Mouse (Mus musculus): ENCODE data around the gene Ace2.

Ace2 gene

DNA sequence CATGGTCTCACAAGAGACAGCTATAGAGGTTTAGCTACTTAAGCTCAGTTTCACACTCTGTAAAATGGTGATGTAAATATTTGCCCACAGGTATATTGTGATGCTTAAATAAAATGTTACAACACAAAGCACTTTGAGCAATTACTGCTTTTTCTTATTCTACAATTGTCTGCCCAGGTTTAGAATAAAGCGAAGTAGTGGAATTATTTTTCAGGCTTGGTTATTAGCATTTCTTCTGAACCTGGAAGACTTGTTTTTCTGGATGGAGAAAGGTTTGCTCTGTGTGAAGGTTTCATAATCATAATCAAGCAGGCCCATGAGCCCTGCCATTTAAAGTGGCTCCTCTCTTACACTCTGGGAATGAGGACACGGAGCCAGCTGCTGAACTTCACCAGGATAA, at the start of gene Ace2:
Gene Ace2, plus strand, starts transcription at position 301 of the 400 bp plus-strand sequence.
- DNase-seq (ENCODE audit: low read depth, low spot score), result no peak
- no peaks in the 10 kb centered on the region for H3K27me3 ChIP-seq (ENCODE audit: control insufficient read depth, insufficient read depth, low read length, poor library complexity, severe bottlenecking)
- H3K36me3 ChIP-seq (ENCODE audit: control insufficient read depth, insufficient read depth, low read length, poor library complexity, severe bottlenecking), result no peaks in the 10 kb centered on the region

DNA sequence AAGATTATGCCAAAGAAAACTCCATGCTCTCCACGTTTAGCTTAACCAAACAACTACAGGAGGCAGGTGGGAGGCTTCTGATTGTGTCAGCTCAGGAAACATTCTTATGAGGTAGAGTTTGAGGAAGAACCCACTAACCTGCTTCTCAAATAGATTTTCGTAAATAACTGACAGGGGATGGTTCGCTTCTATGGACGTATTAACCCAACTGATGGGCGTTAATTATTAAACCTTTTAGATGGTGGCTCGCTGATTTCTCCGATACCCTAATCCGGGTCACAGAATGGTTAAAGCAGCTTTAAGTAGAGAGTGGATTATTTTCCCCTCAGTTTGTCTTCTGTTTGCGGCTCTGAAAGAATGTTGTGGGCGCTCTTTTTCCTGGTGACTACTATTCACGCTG, 49.2 kb upstream of the Ace2 start:
- Histone ChIP-seq H3K36me3 (ENCODE audit: control insufficient read depth, insufficient read depth, low read length, poor library complexity, severe bottlenecking) (no peaks in the 10 kb centered on the region), H3K27me3 (ENCODE audit: control insufficient read depth, insufficient read depth, low read length, poor library complexity, severe bottlenecking) (no peaks in the 10 kb centered on the region)
- no peak for DNase-seq (ENCODE audit: low read depth, low spot score)

GRCm38 (mm10) chrX:164092300-164093169, 46.6 kb upstream of the Ace2 start:
- no peaks in the 10 kb centered on the region for H3K27me3 ChIP-seq (ENCODE audit: control insufficient read depth, insufficient read depth, low read length, poor library complexity, severe bottlenecking)
- DNase-seq (ENCODE audit: low read depth, low spot score), result no peak
- H3K36me3 ChIP-seq (ENCODE audit: control insufficient read depth, insufficient read depth, low read length, poor library complexity, severe bottlenecking), result no peaks in the 10 kb centered on the region

DNA sequence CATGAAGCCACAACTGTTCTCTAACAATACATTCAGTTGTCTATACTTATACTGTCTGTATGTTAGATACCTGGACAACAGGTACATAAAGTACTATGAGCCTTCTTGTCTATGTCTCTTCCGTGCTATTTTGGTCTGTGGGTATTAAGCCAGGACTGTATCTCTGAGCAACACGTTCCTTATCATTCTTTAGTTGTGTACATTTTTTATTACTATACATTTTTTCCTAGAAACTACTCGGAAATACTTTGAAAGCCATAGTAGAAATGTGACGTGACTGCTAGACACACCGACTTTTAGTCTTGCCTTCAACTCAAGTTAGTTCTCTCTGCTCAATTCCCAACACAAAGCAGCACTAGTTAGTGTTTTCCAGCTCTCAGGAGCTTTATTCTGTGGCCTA, 45.7 kb upstream of the Ace2 start:
- no peak for DNase-seq (ENCODE audit: low read depth, low spot score)
- no peaks in the 10 kb centered on the region for H3K36me3 ChIP-seq (ENCODE audit: control insufficient read depth, insufficient read depth, low read length, poor library complexity, severe bottlenecking)

DNA sequence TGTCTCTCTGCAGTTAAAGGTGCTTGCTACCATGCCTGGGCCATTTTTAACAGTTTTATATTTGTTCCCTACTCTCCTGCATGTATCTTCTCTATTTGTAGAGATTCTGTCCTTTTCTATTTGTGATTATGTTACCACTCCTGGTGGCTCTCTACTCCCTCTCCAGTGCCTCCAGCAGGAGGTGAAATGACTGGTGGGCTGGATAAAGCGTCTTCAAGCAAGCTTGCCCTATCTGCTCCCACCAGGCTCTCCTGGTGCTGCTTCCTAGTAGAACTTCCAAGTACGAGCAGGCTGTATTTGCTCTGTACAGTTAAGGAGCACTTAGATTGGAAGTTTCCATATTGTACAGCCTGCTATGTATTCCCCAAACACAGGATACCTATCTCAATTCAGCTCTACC, 43.3 kb upstream of the Ace2 start:
- H3K36me3 ChIP-seq (ENCODE audit: control insufficient read depth, insufficient read depth, low read length, poor library complexity, severe bottlenecking), result no peaks in the 10 kb centered on the region
- H3K27me3 ChIP-seq (ENCODE audit: control insufficient read depth, insufficient read depth, low read length, poor library complexity, severe bottlenecking), result no peaks in the 10 kb centered on the region
- DNase-seq (ENCODE audit: low read depth, low spot score), result no peak

More for the DNA sequence above, 45.7 kb upstream of the Ace2 start:
- H3K27me3 ChIP-seq (ENCODE audit: control insufficient read depth, insufficient read depth, low read length, poor library complexity, severe bottlenecking), result no peaks in the 10 kb centered on the region

DNA sequence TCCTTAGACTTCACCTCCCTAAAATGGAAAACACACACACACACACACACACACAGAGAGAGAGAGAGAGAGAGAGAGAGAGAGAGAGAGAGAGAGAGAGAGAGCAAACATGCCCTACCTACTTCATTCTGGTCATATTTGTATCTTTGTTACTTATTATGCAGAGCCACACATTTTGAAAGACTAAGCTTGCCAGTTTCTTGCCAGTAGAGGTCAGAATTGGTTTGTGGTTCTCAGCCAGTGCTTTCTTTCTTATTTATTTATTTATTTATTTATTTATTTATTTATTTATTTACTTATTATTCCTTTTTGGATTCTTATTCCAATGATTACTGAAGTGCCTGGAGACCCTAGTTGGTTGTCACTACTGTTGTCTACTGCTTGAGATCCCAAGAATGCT, 37.6 kb upstream of the Ace2 start:
- no peak for DNase-seq (ENCODE audit: low read depth, low spot score)
- no peaks in the 10 kb centered on the region for H3K27me3 ChIP-seq (ENCODE audit: control insufficient read depth, insufficient read depth, low read length, poor library complexity, severe bottlenecking)
- no peaks in the 10 kb centered on the region for H3K36me3 ChIP-seq (ENCODE audit: control insufficient read depth, insufficient read depth, low read length, poor library complexity, severe bottlenecking)

DNA sequence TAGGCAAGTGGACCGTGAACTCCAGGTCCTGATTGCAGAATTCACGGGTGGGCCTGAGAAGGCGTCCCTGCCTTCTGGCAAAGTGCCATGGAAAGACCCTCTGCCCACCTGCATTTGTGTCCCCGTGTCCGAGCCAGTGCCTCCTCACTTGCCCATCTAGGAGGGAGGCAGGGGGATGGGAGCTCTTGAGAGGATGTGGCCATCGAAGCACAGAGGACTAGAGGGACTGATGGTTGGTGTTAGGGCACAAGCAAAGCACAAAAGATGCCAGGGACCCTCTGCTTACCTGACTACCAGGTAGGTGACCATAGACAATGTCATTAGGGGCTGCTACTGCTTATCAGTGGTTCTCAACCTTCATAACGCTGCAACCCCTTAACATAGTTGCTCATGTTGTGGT, 36.9 kb upstream of the Ace2 start:
- no peak for DNase-seq (ENCODE audit: low read depth, low spot score)
- no peaks in the 10 kb centered on the region for H3K27me3 ChIP-seq (ENCODE audit: control insufficient read depth, insufficient read depth, low read length, poor library complexity, severe bottlenecking)
- H3K36me3 ChIP-seq (ENCODE audit: control insufficient read depth, insufficient read depth, low read length, poor library complexity, severe bottlenecking), result no peaks in the 10 kb centered on the region

GRCm38 (mm10) chrX:164102656-164103055, 36.5 kb upstream of the Ace2 start:
- no peak for DNase-seq (ENCODE audit: low read depth, low spot score)
- Histone ChIP-seq H3K36me3 (ENCODE audit: control insufficient read depth, insufficient read depth, low read length, poor library complexity, severe bottlenecking) (no peaks in the 10 kb centered on the region), H3K27me3 (ENCODE audit: control insufficient read depth, insufficient read depth, low read length, poor library complexity, severe bottlenecking) (no peaks in the 10 kb centered on the region)

DNA sequence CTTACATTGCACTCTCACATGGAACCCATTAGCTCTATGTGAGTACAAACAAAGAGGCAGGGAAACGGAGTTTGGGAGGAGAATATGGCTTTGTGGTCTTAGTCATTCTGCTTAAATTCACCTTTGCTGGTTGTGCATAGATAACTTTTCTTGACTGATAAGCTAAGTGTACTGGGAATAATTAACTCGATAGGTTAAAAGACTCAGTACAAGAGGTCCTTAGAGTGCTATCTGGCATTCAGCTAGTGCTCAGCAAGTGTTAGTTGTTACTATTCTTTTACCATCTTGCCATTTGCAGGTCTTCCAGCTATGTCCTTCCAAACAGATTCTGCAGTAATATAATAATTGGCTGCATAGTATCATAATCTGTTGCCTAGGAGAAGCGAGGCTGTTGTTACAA, 28.0 kb upstream of the Ace2 start:
- DNase-seq (ENCODE audit: low read depth, low spot score), result no peak
- Histone ChIP-seq H3K36me3 (ENCODE audit: control insufficient read depth, insufficient read depth, low read length, poor library complexity, severe bottlenecking) (no peaks in the 10 kb centered on the region), H3K27me3 (ENCODE audit: control insufficient read depth, insufficient read depth, low read length, poor library complexity, severe bottlenecking) (no peaks in the 10 kb centered on the region)

DNA sequence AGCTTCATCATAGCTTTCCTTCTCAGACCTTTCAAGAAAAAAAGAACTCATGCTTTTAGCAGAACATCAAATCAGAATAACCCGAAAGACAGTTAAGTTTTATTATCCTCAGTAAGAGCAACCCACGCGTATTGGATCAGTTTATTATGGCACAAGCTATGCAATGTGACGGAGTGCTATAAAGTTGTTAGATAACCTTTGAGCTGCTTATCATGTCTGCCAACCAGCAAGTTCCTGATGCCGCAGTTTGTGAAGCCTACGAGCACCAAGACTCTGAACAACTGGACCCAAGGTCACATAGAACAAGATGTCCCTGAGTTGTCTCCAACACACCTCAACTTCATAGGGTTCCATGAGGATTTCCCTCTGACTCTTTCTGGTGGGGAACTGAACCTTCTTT, 25.4 kb upstream of the Ace2 start:
- Histone ChIP-seq H3K36me3 (ENCODE audit: control insufficient read depth, insufficient read depth, low read length, poor library complexity, severe bottlenecking) (no peaks in the 10 kb centered on the region), H3K27me3 (ENCODE audit: control insufficient read depth, insufficient read depth, low read length, poor library complexity, severe bottlenecking) (no peaks in the 10 kb centered on the region)
- no peak for DNase-seq (ENCODE audit: low read depth, low spot score)

DNA sequence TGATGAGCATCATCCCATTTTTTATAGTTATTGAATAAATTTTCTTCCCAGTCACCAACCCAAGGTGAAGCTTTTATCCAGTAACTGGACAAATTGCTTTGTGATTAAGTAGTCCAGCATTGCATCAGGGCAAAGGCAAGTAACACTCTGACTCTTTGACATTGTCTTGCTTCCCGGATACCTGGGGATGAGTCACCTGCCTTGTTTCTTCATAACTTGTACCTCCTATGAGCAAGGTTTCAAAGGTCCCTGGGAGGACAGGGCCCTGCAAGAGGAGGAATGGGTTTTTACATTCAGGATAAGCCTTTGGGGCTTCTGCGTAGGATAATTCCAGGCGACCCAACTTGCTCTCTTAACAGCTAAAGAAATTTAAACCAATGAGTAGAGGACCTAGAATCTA, 15.2 kb upstream of the Ace2 start:
- Histone ChIP-seq H3K36me3 (ENCODE audit: control insufficient read depth, insufficient read depth, low read length, poor library complexity, severe bottlenecking) (no peaks in the 10 kb centered on the region), H3K27me3 (ENCODE audit: control insufficient read depth, insufficient read depth, low read length, poor library complexity, severe bottlenecking) (no peaks in the 10 kb centered on the region)
- no peak for DNase-seq (ENCODE audit: low read depth, low spot score)

- no peak for DNase-seq (ENCODE audit: low read depth, low spot score)
- H3K27me3 ChIP-seq (ENCODE audit: control insufficient read depth, insufficient read depth, low read length, poor library complexity, severe bottlenecking), result no peaks in the 10 kb centered on the region
- no peaks in the 10 kb centered on the region for H3K36me3 ChIP-seq (ENCODE audit: control insufficient read depth, insufficient read depth, low read length, poor library complexity, severe bottlenecking)
Measured at GRCm38 (mm10) chrX:164133531-164133930, 5.6 kb upstream of the Ace2 start.

DNA sequence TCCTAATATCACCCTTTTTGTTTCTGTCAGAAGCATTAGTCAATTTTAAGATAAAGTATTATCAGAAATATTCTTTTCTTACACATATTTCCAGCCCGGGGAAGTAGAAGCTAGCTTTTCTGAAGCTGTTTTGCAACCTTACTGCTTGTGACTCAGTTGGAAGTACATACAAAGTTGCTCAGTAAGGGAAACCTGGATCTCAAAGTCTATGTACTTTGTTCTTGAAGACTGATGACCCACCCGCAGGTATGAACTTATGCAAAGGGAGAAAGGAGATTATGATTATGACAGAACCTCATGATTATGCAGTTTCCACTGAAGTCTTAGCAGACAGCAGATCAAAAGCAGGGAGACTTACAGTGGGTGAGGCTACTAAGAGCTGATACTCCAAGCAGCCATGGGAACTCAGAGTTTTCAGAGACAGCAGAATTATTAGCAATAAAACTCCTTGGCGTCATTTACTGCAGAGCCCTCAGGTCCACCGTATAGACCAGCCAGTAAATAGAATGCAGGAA, 3.8 kb upstream of the Ace2 start:
- no peak for DNase-seq (ENCODE audit: low read depth, low spot score)
- no peaks in the 10 kb centered on the region for H3K36me3 ChIP-seq (ENCODE audit: control insufficient read depth, insufficient read depth, low read length, poor library complexity, severe bottlenecking)
- H3K27me3 ChIP-seq (ENCODE audit: control insufficient read depth, insufficient read depth, low read length, poor library complexity, severe bottlenecking), result no peaks in the 10 kb centered on the region

GRCm38 (mm10) chrX:164145463-164146250, 6.5 kb downstream of the Ace2 start:
- Histone ChIP-seq H3K27me3 (ENCODE audit: control insufficient read depth, insufficient read depth, low read length, poor library complexity, severe bottlenecking) (no peaks in the 10 kb centered on the region), H3K36me3 (ENCODE audit: control insufficient read depth, insufficient read depth, low read length, poor library complexity, severe bottlenecking) (no peaks in the 10 kb centered on the region)
- DNase-seq (ENCODE audit: low read depth, low spot score), result no peak

- DNase-seq (ENCODE audit: low read depth, low spot score), result no peak
- H3K36me3 ChIP-seq (ENCODE audit: control insufficient read depth, insufficient read depth, low read length, poor library complexity, severe bottlenecking), result no peaks in the 10 kb centered on the region
- H3K27me3 ChIP-seq (ENCODE audit: control insufficient read depth, insufficient read depth, low read length, poor library complexity, severe bottlenecking), result no peaks in the 10 kb centered on the region
Measured at GRCm38 (mm10) chrX:164152703-164153102, 13.6 kb downstream of the Ace2 start.

Measured in splenic B cell, adult 2 months (primary cell).